Mouse (Mus musculus) forebrain, embryonic 15.5 days (tissue): ENCODE data around the gene Smim22. TPM values are rescaled to one million over a fixed set of nuclear protein-coding genes. Genes with fewer than 3 reads are reported as not detected.

ENCODE experiments used
- ATAC-seq: fragments of 200-750 bp; cut with Nextera tagmentation; replicated peaks from 2 replicates; pipeline ENCODE4 v1.8.0; 2017; ENCODE audit warnings: mild to moderate bottlenecking, moderate TSS enrichment, moderate library complexity
- H3K27ac ChIP-seq: fragments of 300-500 bp; sonication (generic); replicated peaks from 2 replicates; pipeline ENCODE4 v1.5.1; 2015; ENCODE audit warnings: mild to moderate bottlenecking, inconsistent platforms
- H3K27me3 ChIP-seq: fragments of 300-500 bp; sonication (generic); 2 replicates; pipeline ENCODE4 v1.6.1; 2015; ENCODE audit warnings: inconsistent platforms
- H3K36me3 ChIP-seq: fragments of 300-500 bp; sonication (generic); 2 replicates; pipeline ENCODE4 v1.6.1; 2015; ENCODE audit warnings: mild to moderate bottlenecking, inconsistent platforms
- H3K4me1 ChIP-seq: fragments of 300-500 bp; sonication (generic); 2 replicates; pipeline ENCODE4 v1.6.1; 2015; ENCODE audit warnings: inconsistent platforms
- H3K4me2 ChIP-seq: fragments of 300-500 bp; sonication (generic); replicated peaks from 2 replicates; pipeline ENCODE4 v1.6.1; 2015; ENCODE audit warnings: mild to moderate bottlenecking, inconsistent platforms
- H3K4me3 ChIP-seq: fragments of 300-500 bp; sonication (generic); 2 replicates; pipeline ENCODE4 v1.5.1; 2015; ENCODE audit warnings: mild to moderate bottlenecking, inconsistent platforms
- H3K9ac ChIP-seq: fragments of 300-500 bp; sonication (generic); replicated peaks from 2 replicates; pipeline ENCODE4 v1.6.1; 2015; ENCODE audit warnings: mild to moderate bottlenecking, inconsistent platforms
- H3K9me3 ChIP-seq: fragments of 300-500 bp; sonication (generic); 2 replicates; pipeline ENCODE4 v1.6.1; 2016; ENCODE audit warnings: inconsistent platforms
- WGBS: fragments of 180-500 bp; shearing (Covaris S2); methylation state at CpG from one replicate; pipeline ENCODE4 v1.1.7; 2015; ENCODE audit warnings: mixed read lengths; 5-methylcytosine and 5-hydroxymethylcytosine counted together
- polyA plus RNA-seq: library from polyadenylated mRNA; unstranded; fragments of >200 nt; fragmentation: Nextera tagmentation; extraction: Ambion mirVana; gene quantifications from 2 replicates; pipeline ENCODE4 v1.2.1, GENCODE M21; 2015

The Smim22 gene
- polyA plus RNA-seq, 1 experiment from 2014 or later: 1.1 TPM

DNA sequence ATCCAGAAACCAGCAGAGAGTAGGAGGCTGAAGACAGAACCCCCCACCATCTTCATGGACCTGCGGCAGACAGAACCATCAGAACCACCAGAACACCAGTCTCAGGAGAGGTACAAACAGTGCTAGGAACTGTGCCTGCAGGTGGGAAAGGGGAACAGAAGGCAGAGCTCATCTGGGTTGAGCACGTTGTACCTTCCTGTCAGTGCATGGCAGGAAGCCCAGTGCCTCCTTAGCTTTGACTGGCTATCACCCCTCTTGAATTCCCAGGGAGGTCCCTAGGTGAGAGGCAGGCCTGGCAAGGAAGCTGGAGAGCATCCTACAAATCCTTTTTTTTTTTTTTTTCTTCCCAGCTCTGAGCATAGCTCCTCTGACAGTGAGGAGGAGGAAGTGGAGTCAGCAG, 30.9 kb upstream of the Smim22 start:
- no peaks in the 10 kb centered on the region for H3K36me3 ChIP-seq
- no peak overlapping the region for H3K4me2 ChIP-seq
- 59% methylated on average over 2 of the region's 2 CpGs for WGBS
- no peak overlapping the region for H3K27ac ChIP-seq
- no peaks in the 10 kb centered on the region for H3K27me3 ChIP-seq
- H3K9me3 ChIP-seq: no peaks in the 10 kb centered on the region
- no peak overlapping the region for H3K4me3 ChIP-seq
- no peak for ATAC-seq
- no peak overlapping the region for H3K9ac ChIP-seq
- H3K4me1 ChIP-seq: no peaks in the 10 kb centered on the region

DNA sequence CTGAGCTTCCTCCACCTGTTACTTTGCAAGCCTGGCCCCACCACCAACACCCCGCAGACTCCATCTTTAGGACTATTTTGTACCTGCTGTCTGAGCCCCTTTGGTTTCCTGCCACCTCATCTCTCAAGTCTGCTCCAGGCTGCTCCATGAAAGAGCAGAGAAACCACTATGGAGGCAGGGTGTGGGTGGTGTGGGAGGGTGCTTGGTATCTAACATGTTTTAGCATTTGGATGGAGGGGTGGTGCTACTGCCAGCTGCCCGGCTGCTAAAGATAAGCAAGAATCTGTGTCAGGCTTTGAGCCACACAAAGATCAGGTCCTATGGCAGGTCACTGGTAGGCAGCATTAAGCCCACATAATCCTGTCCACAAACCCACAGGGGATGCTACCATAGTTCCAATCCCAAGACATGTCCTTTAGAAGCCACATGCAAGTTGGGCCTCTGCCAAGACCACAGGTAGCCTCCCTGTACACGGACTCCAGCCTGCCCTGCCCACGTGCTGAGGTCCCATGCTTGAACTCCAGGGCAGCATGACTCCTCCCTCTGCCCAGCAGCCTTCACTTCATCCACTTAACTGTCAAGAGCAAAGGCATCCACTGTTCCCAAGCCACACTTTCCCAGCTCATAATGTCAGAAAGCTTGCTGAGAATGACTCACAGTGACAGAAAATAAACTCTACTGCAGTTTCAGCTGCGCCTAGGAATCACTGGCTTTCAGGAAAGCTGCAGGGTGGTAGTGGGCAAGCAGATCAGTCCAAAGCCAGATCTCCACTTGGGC, 28.6 kb upstream of the Smim22 start:
- WGBS: 77% methylated on average over 5 of the region's 5 CpGs
- Histone ChIP-seq H3K4me3 (no peak overlapping the region), H3K9ac (no peak overlapping the region), H3K27ac (no peak overlapping the region), H3K36me3 (no peaks in the 10 kb centered on the region), H3K9me3 (no peaks in the 10 kb centered on the region), H3K4me2 (no peak overlapping the region), H3K4me1 (no peaks in the 10 kb centered on the region), H3K27me3 (no peaks in the 10 kb centered on the region)
- ATAC-seq: no peak

- no peaks in the 10 kb centered on the region for H3K9me3 ChIP-seq
- no peak overlapping the region for H3K4me2 ChIP-seq
- no peak overlapping the region for H3K4me3 ChIP-seq
- no peak for ATAC-seq
- 71% methylated on average over 4 of the region's 4 CpGs for WGBS
- H3K4me1 ChIP-seq: no peaks in the 10 kb centered on the region
- no peaks in the 10 kb centered on the region for H3K36me3 ChIP-seq
- H3K27me3 ChIP-seq: no peaks in the 10 kb centered on the region
- no peak overlapping the region for H3K9ac ChIP-seq
- no peak overlapping the region for H3K27ac ChIP-seq
Measured at GRCm38 (mm10) chr16:4979755-4980380, 27.2 kb upstream of the Smim22 start.

GRCm38 (mm10) chr16:4984717-4985116, 22.4 kb upstream of the Smim22 start:
- no peak for ATAC-seq
- Histone ChIP-seq H3K4me2 (no peak overlapping the region), H3K4me1 (no peaks in the 10 kb centered on the region), H3K9ac (no peak overlapping the region), H3K27me3 (no peaks in the 10 kb centered on the region), H3K27ac (no peak overlapping the region), H3K4me3 (no peak overlapping the region), H3K9me3 (no peaks in the 10 kb centered on the region), H3K36me3 (no peaks in the 10 kb centered on the region)
- 94% methylated on average over 12 of the region's 12 CpGs for WGBS

GRCm38 (mm10) chr16:4993276-4993675, 13.8 kb upstream of the Smim22 start:
- 83% methylated on average over 4 of the region's 4 CpGs for WGBS
- no peak overlapping the region for H3K9ac ChIP-seq
- H3K36me3 ChIP-seq: no peaks in the 10 kb centered on the region
- H3K27me3 ChIP-seq: no peaks in the 10 kb centered on the region
- no peak overlapping the region for H3K4me2 ChIP-seq
- H3K4me3 ChIP-seq: no peak overlapping the region
- no peaks in the 10 kb centered on the region for H3K4me1 ChIP-seq
- H3K9me3 ChIP-seq: no peaks in the 10 kb centered on the region
- no peak overlapping the region for H3K27ac ChIP-seq
- ATAC-seq: no peak

- Histone ChIP-seq H3K36me3 (no peaks in the 10 kb centered on the region), H3K9me3 (no peaks in the 10 kb centered on the region), H3K4me2 (no peak within 1 kb of the TSS), H3K27ac (no peak within 1 kb of the TSS), H3K4me3 (no peak within 1 kb of the TSS), H3K4me1 (no peaks in the 10 kb centered on the region), H3K27me3 (peaks cover 3% of the 10 kb centered on the region; the same call in 1 of the 2 replicates), H3K9ac (no peak within 1 kb of the TSS)
- 53% methylated on average over 3 of the region's 3 CpGs for WGBS
- ATAC-seq: no peak
Measured at GRCm38 (mm10) chr16:4997553-4997952, 9.5 kb upstream of the Smim22 start, which contains the start of gene Sept12. Gene Sept12, minus strand, starts transcription at chr16:4997852.

DNA sequence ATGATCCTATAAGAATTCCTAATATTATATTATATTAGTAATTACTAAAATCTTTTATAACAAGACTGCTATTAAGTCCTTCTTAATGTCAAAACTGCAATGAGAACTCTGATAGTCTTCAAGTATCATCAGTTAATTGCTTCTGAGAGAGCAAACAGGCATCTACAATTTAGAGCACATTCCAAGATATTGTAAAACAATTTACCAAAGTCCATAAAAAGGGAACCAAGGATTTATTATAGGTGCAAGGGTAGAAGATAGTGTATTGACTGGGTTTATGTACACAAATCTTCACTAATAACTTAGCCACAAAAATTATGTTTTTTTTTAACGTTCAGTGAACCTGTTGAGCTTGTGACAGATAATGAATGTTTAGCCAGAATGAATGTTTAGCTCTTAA, 8.1 kb upstream of the Smim22 start:
- 77% methylated on average over 1 of the region's 1 CpGs for WGBS
- Histone ChIP-seq H3K9ac (no peak overlapping the region), H3K4me1 (no peaks in the 10 kb centered on the region), H3K4me3 (no peak overlapping the region), H3K9me3 (no peaks in the 10 kb centered on the region), H3K4me2 (no peak overlapping the region), H3K27ac (no peak overlapping the region), H3K36me3 (no peaks in the 10 kb centered on the region), H3K27me3 (peaks cover 3% of the 10 kb centered on the region; the same call in 1 of the 2 replicates)
- ATAC-seq: no peak

- Histone ChIP-seq H3K9me3 (no peaks in the 10 kb centered on the region), H3K9ac (no peak overlapping the region), H3K4me2 (no peak overlapping the region), H3K4me3 (no peak overlapping the region), H3K27me3 (peaks cover 3% of the 10 kb centered on the region; the same call in 1 of the 2 replicates), H3K4me1 (no peaks in the 10 kb centered on the region), H3K36me3 (no peaks in the 10 kb centered on the region), H3K27ac (no peak overlapping the region)
- WGBS: 70% methylated on average over 3 of the region's 3 CpGs
- ATAC-seq: no peak
Measured at GRCm38 (mm10) chr16:5000611-5001010, 6.5 kb upstream of the Smim22 start.

GRCm38 (mm10) chr16:5007492-5007891, 404 bp downstream of the Smim22 start:
- Histone ChIP-seq H3K4me1 (peaks cover 7% of the 10 kb centered on the region), H3K27me3 (no peaks in the 10 kb centered on the region), H3K4me3 (no peak overlapping the region), H3K9ac (no peak overlapping the region), H3K9me3 (no peaks in the 10 kb centered on the region), H3K27ac (no peak overlapping the region), H3K4me2 (no peak overlapping the region), H3K36me3 (no peaks in the 10 kb centered on the region)
- no peak for ATAC-seq
- 51% methylated on average over 6 of the region's 6 CpGs for WGBS

DNA sequence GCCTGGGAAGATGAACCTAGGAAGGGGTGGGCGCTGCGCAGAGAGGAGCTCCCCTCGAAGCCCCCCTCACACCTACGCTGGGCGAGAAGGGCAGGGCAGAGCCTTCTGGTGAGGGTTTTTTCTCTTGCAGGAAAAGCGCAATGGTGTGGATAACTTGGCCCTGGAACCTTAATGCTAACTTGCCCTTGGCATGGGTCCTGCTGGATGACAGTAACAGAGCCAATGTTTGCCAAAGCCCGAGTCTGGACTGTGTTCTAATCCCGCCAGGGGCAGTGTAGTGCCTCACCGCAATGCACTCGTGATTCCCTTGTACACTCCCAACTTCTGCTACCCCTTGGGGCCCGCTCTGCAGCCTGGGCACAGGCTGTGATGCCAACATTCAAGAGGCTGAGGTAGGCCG, 988 bp downstream of the Smim22 start:
- Histone ChIP-seq H3K9ac (no peak overlapping the region), H3K27me3 (no peaks in the 10 kb centered on the region), H3K36me3 (no peaks in the 10 kb centered on the region), H3K4me2 (no peak overlapping the region), H3K27ac (no peak overlapping the region), H3K4me3 (no peak overlapping the region), H3K4me1 (peaks cover 11% of the 10 kb centered on the region), H3K9me3 (no peaks in the 10 kb centered on the region)
- ATAC-seq: no peak
- 84% methylated on average over 12 of the region's 12 CpGs for WGBS

DNA sequence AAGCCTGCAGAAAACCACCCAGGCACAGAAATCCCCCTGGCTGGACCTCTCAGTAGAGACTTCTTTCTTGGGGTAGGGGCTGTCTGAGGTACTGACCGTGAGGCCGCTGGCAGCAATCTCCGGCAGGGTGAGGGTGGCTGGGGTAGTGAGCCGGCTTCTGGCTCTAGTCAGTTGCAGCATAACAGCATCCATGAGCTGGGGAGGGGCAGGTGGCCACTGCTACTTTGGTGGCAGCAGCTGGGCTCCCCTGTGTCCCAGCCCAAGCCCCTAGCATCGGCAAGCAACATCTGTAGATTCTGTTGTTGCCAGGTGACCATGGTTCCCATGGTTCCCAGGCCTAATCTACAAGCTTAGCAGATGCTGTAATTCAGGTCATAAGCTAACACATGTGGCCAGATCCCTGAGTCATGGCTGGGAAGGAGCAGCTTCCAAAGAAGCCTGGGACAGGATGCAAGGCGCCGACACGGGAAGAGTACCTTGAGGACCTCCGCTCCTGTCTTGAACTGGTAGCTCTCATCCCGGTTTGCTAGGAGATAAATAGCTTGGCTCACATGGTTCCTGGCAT, 3.4 kb downstream of the Smim22 start:
- whole genome bisulfite sequencing: 95% methylated on average over 10 of the region's 10 CpGs
- Histone ChIP-seq H3K9me3 (no peaks in the 10 kb centered on the region), H3K27ac (no peak overlapping the region), H3K4me2 (no peak overlapping the region), H3K36me3 (peaks cover 11% of the 10 kb centered on the region), H3K27me3 (no peaks in the 10 kb centered on the region), H3K4me3 (no peak overlapping the region), H3K9ac (no peak overlapping the region), H3K4me1 (peaks cover 11% of the 10 kb centered on the region)
- ATAC-seq: no peak

- 91% methylated on average over 7 of the region's 7 CpGs for WGBS
- Histone ChIP-seq H3K4me1 (peaks cover 11% of the 10 kb centered on the region), H3K9ac (no peak overlapping the region), H3K27ac (no peak overlapping the region), H3K4me2 (no peak overlapping the region), H3K36me3 (peaks cover 19% of the 10 kb centered on the region), H3K27me3 (no peaks in the 10 kb centered on the region), H3K4me3 (no peak overlapping the region), H3K9me3 (no peaks in the 10 kb centered on the region)
- no peak for ATAC-seq
Measured at GRCm38 (mm10) chr16:5011285-5011684, 4.2 kb downstream of the Smim22 start.
